Mouse (Mus musculus): ENCODE measurements at regions not wholly inside any gene's neighbourhood (a gene's known extent, or its start where the extent isn't known, plus 50 kb on each side); places are given as distances from the start of the nearest gene placed in this dataset.

- peak; percentile 75 for DNase-seq (ENCODE audit: extremely low read depth, insufficient read length, low spot score)
These were observed 139.5 kb downstream of the Slc6a15 start for GRCm38 (mm10) chr10:103507051-103507450.

GRCm38 (mm10) chr10:103544502-103544901 is 176.9 kb downstream of the Slc6a15 start:
- no peak for DNase-seq (ENCODE audit: extremely low read depth, insufficient read length, low spot score)

GRCm38 (mm10) chr10:103549510-103549909 is 181.9 kb downstream of the Slc6a15 start:
- no peak for DNase-seq (ENCODE audit: extremely low read depth, insufficient read length, low spot score)

GRCm38 (mm10) chr10:103585097-103585496 is 217.5 kb downstream of the Slc6a15 start:
- no peak for DNase-seq (ENCODE audit: extremely low read depth, insufficient read length, low spot score)

GRCm38 (mm10) chr10:103585504-103585903 is 217.9 kb downstream of the Slc6a15 start:
- no peak for DNase-seq (ENCODE audit: extremely low read depth, insufficient read length, low spot score)

- DNase-seq (ENCODE audit: extremely low read depth, insufficient read length, low spot score), result no peak
These were observed 224.4 kb downstream of the Slc6a15 start for GRCm38 (mm10) chr10:103591985-103592384.

- DNase-seq (ENCODE audit: extremely low read depth, insufficient read length, low spot score), result no peak
These were observed 273.6 kb downstream of the Slc6a15 start for GRCm38 (mm10) chr10:103641162-103641561.

GRCm38 (mm10) chr10:103649848-103650247 is 282.3 kb downstream of the Slc6a15 start:
- DNase-seq (ENCODE audit: extremely low read depth, insufficient read length, low spot score), result no peak

- no peak for DNase-seq (ENCODE audit: extremely low read depth, insufficient read length, low spot score)
These were observed 305.5 kb downstream of the Slc6a15 start for GRCm38 (mm10) chr10:103673081-103673480.

- DNase-seq (ENCODE audit: extremely low read depth, insufficient read length, low spot score), result no peak
These were observed 306.2 kb downstream of the Slc6a15 start for GRCm38 (mm10) chr10:103673765-103674164.

- DNase-seq (ENCODE audit: extremely low read depth, insufficient read length, low spot score), result no peak
These were observed 325.1 kb downstream of the Slc6a15 start for GRCm38 (mm10) chr10:103692682-103693081.

- DNase-seq (ENCODE audit: extremely low read depth, insufficient read length, low spot score), result no peak
These were observed 347.6 kb downstream of the Slc6a15 start for GRCm38 (mm10) chr10:103715080-103715725.

GRCm38 (mm10) chr10:103718998-103719662 is 351.5 kb downstream of the Slc6a15 start:
- no peak for DNase-seq (ENCODE audit: extremely low read depth, insufficient read length, low spot score)

- DNase-seq (ENCODE audit: extremely low read depth, insufficient read length, low spot score), result no peak
These were observed 359.1 kb downstream of the Slc6a15 start for GRCm38 (mm10) chr10:103726680-103727079.

GRCm38 (mm10) chr10:103731522-103731921 is 363.9 kb downstream of the Slc6a15 start:
- DNase-seq (ENCODE audit: extremely low read depth, insufficient read length, low spot score), result no peak

GRCm38 (mm10) chr10:103731981-103732380 is 364.4 kb downstream of the Slc6a15 start:
- no peak for DNase-seq (ENCODE audit: extremely low read depth, insufficient read length, low spot score)

GRCm38 (mm10) chr10:103780127-103780526 is 362.7 kb upstream of the Gm21293 start:
- no peak for DNase-seq (ENCODE audit: extremely low read depth, insufficient read length, low spot score)

GRCm38 (mm10) chr10:103784920-103785319 is 357.9 kb upstream of the Gm21293 start:
- DNase-seq (ENCODE audit: extremely low read depth, insufficient read length, low spot score), result no peak

- no peak for DNase-seq (ENCODE audit: extremely low read depth, insufficient read length, low spot score)
These were observed 313.7 kb upstream of the Gm21293 start for GRCm38 (mm10) chr10:103829079-103829478.

GRCm38 (mm10) chr10:103832063-103832462 is 310.7 kb upstream of the Gm21293 start:
- DNase-seq (ENCODE audit: extremely low read depth, insufficient read length, low spot score), result no peak

- peak; percentile 22 for DNase-seq (ENCODE audit: extremely low read depth, insufficient read length, low spot score)
These were observed 287.6 kb upstream of the Gm21293 start for GRCm38 (mm10) chr10:103855211-103855610.

GRCm38 (mm10) chr10:103860890-103861289 is 281.9 kb upstream of the Gm21293 start:
- no peak for DNase-seq (ENCODE audit: extremely low read depth, insufficient read length, low spot score)
